Mouse (Mus musculus) neural tube, embryonic 12.5 days (tissue): Measurements from ENCODE around the gene Tspan33. TPM values are rescaled to one million over a fixed set of nuclear protein-coding genes. Genes with fewer than 3 reads are reported as not detected.

Experiments
- ATAC-seq: fragments of 200-750 bp; cut with Nextera tagmentation; 2 replicates; pipeline ENCODE4 v1.8.0; 2017; ENCODE audit warnings: low read depth, mild to moderate bottlenecking, moderate TSS enrichment, moderate library complexity; ENCODE audit not compliant: low FRiP score
- H3K27ac ChIP-seq: fragments of 300-500 bp; sonication (generic); 2 replicates; pipeline ENCODE4 v1.5.1; 2016
- H3K27me3 ChIP-seq: fragments of 300-500 bp; sonication (generic); replicated peaks from 2 replicates; pipeline ENCODE4 v1.6.1; 2016; ENCODE audit warnings: mild to moderate bottlenecking
- H3K36me3 ChIP-seq: fragments of 300-500 bp; sonication (generic); 2 replicates; pipeline ENCODE4 v1.6.1; 2016; ENCODE audit warnings: mild to moderate bottlenecking
- H3K4me1 ChIP-seq: fragments of 300-500 bp; sonication (generic); 2 replicates; pipeline ENCODE4 v1.6.1; 2016
- H3K4me2 ChIP-seq: fragments of 300-500 bp; sonication (generic); replicated peaks from 2 replicates; pipeline ENCODE4 v1.6.1; 2016; ENCODE audit warnings: mild to moderate bottlenecking
- H3K4me3 ChIP-seq: fragments of 300-500 bp; sonication (generic); 2 replicates; pipeline ENCODE4 v1.5.1; 2016
- H3K9ac ChIP-seq: fragments of 300-500 bp; sonication (generic); 2 replicates; pipeline ENCODE4 v1.6.1; 2016; ENCODE audit warnings: mild to moderate bottlenecking
- H3K9me3 ChIP-seq: fragments of 300-500 bp; sonication (generic); 2 replicates; pipeline ENCODE4 v1.6.1; 2016; ENCODE audit warnings: mild to moderate bottlenecking
- WGBS: fragments of 180-500 bp; shearing (Covaris S2); methylation state at CpG from one replicate; pipeline ENCODE4 v1.1.7; 2016; 5-methylcytosine and 5-hydroxymethylcytosine counted together
- polyA plus RNA-seq: library from polyadenylated mRNA; unstranded; fragments of >200 nt; fragmentation: Nextera tagmentation; extraction: Ambion mirVana; gene quantifications from 2 replicates; pipeline ENCODE4 v1.2.1, GENCODE M21; 2016

Gene Tspan33
- polyA plus RNA-seq, 1 experiment from 2014 or later, result 6.1 TPM

DNA sequence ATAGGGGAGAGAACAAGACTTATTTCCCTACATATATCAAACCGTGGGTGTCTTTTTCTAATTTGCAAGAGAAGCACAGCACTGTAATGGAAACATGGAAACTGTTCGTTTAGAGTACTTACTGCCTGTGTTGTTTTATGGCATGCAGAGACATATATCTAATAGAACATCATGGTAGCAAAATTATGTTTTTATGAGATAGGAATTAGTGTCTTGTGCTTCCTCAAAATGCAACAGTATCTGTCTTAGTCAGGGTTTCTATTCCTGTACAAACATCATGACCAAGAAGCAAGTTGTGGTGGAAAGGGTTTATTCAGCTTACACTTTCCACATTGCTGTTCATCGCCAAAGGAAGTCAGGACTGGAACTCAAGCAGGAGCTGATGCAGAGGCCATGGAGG, 8.1 kb downstream of the Tspan33 start:
- no peaks in the 10 kb centered on the region for H3K27me3 ChIP-seq
- H3K4me2 ChIP-seq, result no peak overlapping the region
- H3K4me1 ChIP-seq, result no peaks in the 10 kb centered on the region
- H3K27ac ChIP-seq, result no peak overlapping the region
- no peaks in the 10 kb centered on the region for H3K9me3 ChIP-seq
- H3K36me3 ChIP-seq, result no peaks in the 10 kb centered on the region
- 87% methylated on average over 3 of the region's 3 CpGs for WGBS
- H3K9ac ChIP-seq, result no peak overlapping the region
- ATAC-seq, result no peak
- no peak overlapping the region for H3K4me3 ChIP-seq

GRCm38 (mm10) chr6:29704143-29704542, 10.1 kb downstream of the Tspan33 start:
- 92% methylated on average over 5 of the region's 5 CpGs for WGBS
- no peak for ATAC-seq
- no peaks in the 10 kb centered on the region for H3K36me3 ChIP-seq

DNA sequence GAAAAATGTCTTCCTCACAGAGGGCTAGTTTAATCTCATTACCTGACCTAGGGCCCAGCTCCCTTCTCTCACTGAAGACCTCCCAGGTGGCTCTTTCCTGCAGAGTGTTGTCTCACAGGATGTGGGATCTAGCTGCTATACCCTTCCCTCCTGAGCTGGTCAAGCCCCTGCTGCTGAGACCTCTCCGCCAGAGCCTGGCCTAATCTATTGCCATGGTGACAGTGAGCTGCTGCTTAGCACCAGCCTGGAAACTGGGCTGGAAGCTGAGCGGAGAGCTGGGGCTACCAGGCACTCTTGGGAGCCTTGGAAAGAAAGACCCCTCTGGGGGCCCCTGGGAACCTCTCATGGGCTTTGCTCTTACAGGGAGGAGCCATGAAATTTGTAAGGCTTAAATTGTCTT, 13.9 kb downstream of the Tspan33 start:
- Histone ChIP-seq H3K4me1 (peaks cover 7% of the 10 kb centered on the region; the same call in 1 of the 2 replicates), H3K9ac (no peak overlapping the region), H3K9me3 (no peaks in the 10 kb centered on the region), H3K27me3 (no peaks in the 10 kb centered on the region), H3K4me2 (no peak overlapping the region), H3K36me3 (no peaks in the 10 kb centered on the region), H3K4me3 (no peak overlapping the region), H3K27ac (no peak overlapping the region)
- peak; percentile 62 for ATAC-seq
- 7% methylated on average over 2 of the region's 2 CpGs for WGBS

More at GRCm38 (mm10) chr6:29704143-29704542, 10.1 kb downstream of the Tspan33 start:
- H3K9me3 ChIP-seq, result no peaks in the 10 kb centered on the region
- H3K4me1 ChIP-seq, result peaks cover 7% of the 10 kb centered on the region; the same call in 1 of the 2 replicates
- no peak overlapping the region for H3K27ac ChIP-seq
- no peak overlapping the region for H3K4me3 ChIP-seq
- H3K4me2 ChIP-seq, result no peak overlapping the region
- H3K9ac ChIP-seq, result no peak overlapping the region
- H3K27me3 ChIP-seq, result no peaks in the 10 kb centered on the region

- 68% methylated on average over 3 of the region's 3 CpGs for WGBS
- no peak overlapping the region for H3K9ac ChIP-seq
- H3K36me3 ChIP-seq, result no peaks in the 10 kb centered on the region
- H3K4me2 ChIP-seq, result no peak overlapping the region
- H3K4me3 ChIP-seq, result no peak overlapping the region
- no peaks in the 10 kb centered on the region for H3K27me3 ChIP-seq
- H3K27ac ChIP-seq, result no peak overlapping the region
- H3K4me1 ChIP-seq, result peaks cover 7% of the 10 kb centered on the region; the same call in 1 of the 2 replicates
- no peak for ATAC-seq
- H3K9me3 ChIP-seq, result no peaks in the 10 kb centered on the region
Measured at GRCm38 (mm10) chr6:29711318-29711717, 17.3 kb downstream of the Tspan33 start.

- WGBS, result 54% methylated on average over 3 of the region's 3 CpGs
- Histone ChIP-seq H3K9me3 (no peaks in the 10 kb centered on the region), H3K27ac (no peak overlapping the region), H3K4me3 (no peak overlapping the region), H3K4me1 (peaks cover 7% of the 10 kb centered on the region; the same call in 1 of the 2 replicates), H3K4me2 (no peak overlapping the region), H3K9ac (no peak overlapping the region), H3K27me3 (peaks cover under 1% of the 10 kb centered on the region; the same call in 1 of the 2 replicates), H3K36me3 (no peaks in the 10 kb centered on the region)
- ATAC-seq, result no peak
Measured at GRCm38 (mm10) chr6:29712011-29712584, 18.1 kb downstream of the Tspan33 start.

DNA sequence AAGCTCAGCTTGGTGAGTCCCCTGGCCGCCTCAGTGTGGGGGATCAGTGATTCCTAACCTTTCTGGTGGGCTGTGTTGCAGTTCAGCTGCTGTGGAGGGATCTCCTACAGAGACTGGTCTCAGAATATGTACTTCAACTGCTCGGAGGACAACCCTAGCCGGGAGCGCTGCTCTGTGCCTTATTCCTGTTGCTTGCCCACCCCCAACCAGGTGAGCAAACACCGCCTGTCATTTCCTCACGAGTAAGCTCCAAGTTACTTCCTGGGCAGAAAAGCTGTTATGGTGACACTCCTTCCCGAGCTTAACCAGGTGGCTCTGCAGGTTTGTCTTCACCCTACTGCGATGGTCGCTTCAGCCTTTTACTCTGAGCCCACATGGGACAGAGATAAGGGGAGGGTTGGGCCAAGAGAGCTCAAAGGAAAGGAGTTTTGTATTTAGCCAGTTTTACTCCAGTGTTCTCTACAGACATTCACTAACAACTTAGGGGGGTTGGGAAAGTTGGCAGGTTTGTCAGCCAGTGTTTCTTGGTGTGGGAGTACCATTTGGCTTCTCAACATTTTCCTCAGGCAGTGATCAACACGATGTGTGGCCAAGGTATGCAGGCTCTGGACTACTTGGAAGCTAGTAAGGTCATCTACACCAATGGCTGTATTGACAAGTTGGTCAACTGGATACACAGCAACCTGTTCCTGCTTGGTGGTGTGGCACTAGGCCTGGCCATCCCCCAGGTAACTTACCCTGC, 22.8 kb downstream of the Tspan33 start:
- WGBS, result 82% methylated on average over 10 of the region's 10 CpGs
- no peak for ATAC-seq
- peaks cover 14% of the 10 kb centered on the region for H3K4me1 ChIP-seq
- peaks cover 10% of the 10 kb centered on the region; the same call in 1 of the 2 replicates for H3K27me3 ChIP-seq
- H3K9me3 ChIP-seq, result no peaks in the 10 kb centered on the region
- no peaks in the 10 kb centered on the region for H3K36me3 ChIP-seq
- H3K9ac ChIP-seq, result no peak overlapping the region
- no peak overlapping the region for H3K4me3 ChIP-seq
- no peak overlapping the region for H3K4me2 ChIP-seq
- no peak overlapping the region for H3K27ac ChIP-seq

GRCm38 (mm10) chr6:29717541-29717940, 23.5 kb downstream of the Tspan33 start:
- Histone ChIP-seq H3K4me3 (no peak overlapping the region), H3K4me2 (peak overlapping the region; percentile 27), H3K4me1 (peaks cover 14% of the 10 kb centered on the region), H3K27ac (no peak overlapping the region), H3K27me3 (peaks cover 10% of the 10 kb centered on the region; the same call in 1 of the 2 replicates), H3K9me3 (no peaks in the 10 kb centered on the region), H3K9ac (no peak overlapping the region), H3K36me3 (no peaks in the 10 kb centered on the region)
- 64% methylated on average over 10 of the region's 10 CpGs for WGBS
- ATAC-seq, result no peak

GRCm38 (mm10) chr6:29717952-29718521, 24.0 kb downstream of the Tspan33 start:
- WGBS, result 26% methylated on average over 14 of the region's 14 CpGs
- Histone ChIP-seq H3K4me1 (peaks cover 14% of the 10 kb centered on the region), H3K27me3 (peaks cover 10% of the 10 kb centered on the region; the same call in 1 of the 2 replicates), H3K27ac (no peak overlapping the region), H3K4me2 (peak overlapping the region; percentile 27), H3K36me3 (no peaks in the 10 kb centered on the region), H3K4me3 (no peak overlapping the region), H3K9me3 (no peaks in the 10 kb centered on the region), H3K9ac (no peak overlapping the region)
- ATAC-seq, result 0 out of 2 replicates have a peak, but pooled peaks have one; percentile 22

DNA sequence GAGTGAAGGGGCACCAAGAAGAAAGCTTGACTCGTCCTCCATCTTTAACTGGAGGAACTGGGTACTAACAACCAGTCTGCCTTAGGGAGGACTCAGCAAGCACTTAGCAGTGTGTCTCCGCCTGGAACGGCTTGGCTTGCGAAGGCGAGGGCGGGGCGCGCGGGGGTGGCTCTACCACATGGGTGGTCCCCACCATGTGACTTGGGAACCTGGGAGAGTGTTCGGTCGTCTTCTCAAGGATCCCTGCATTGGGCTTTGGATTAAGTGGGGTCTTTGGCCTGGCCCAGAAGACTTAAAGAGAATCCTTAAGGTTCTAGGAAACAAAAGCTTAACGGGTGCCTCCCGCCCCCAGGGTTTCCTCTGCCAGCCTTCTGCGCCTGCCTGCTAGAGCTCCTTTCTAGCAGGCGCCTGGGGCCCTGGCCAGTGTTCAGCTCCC, 24.9 kb downstream of the Tspan33 start:
- peak overlapping the region; percentile 59 for H3K4me2 ChIP-seq
- no peaks in the 10 kb centered on the region for H3K9me3 ChIP-seq
- H3K27me3 ChIP-seq, result peaks cover 10% of the 10 kb centered on the region; the same call in 1 of the 2 replicates
- peak overlapping the region; percentile 33; the same call in 1 of the 2 replicates for H3K9ac ChIP-seq
- ATAC-seq, result peak; percentile 82
- no peaks in the 10 kb centered on the region for H3K36me3 ChIP-seq
- peaks cover 14% of the 10 kb centered on the region for H3K4me1 ChIP-seq
- WGBS, result 1% methylated on average over 15 of the region's 15 CpGs
- H3K27ac ChIP-seq, result no peak overlapping the region
- peak overlapping the region; percentile 29 for H3K4me3 ChIP-seq

DNA sequence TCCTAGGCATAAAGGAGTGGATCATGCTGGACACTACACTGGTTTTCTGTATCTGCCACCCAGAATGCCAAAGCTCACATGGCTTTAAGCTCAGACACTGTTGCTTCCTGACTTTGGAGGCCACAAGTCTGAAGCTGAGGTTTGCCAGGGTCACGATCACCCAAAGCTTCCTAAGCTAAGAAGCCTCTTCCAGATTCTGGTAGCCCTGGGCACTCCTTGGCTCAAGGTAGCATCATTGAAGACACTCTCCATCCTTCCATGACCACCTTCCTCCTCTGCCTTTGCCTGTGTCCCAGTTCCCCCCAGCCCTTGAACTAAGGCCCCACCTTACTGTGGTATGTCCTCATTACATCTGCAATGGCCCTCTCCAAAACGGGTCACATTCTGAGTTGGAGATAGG, 27.9 kb downstream of the Tspan33 start:
- H3K4me2 ChIP-seq, result no peak overlapping the region
- 75% methylated on average over 2 of the region's 2 CpGs for WGBS
- H3K4me1 ChIP-seq, result peaks cover 14% of the 10 kb centered on the region
- H3K27me3 ChIP-seq, result peaks cover 10% of the 10 kb centered on the region; the same call in 1 of the 2 replicates
- H3K36me3 ChIP-seq, result no peaks in the 10 kb centered on the region
- H3K4me3 ChIP-seq, result no peak overlapping the region
- no peak overlapping the region for H3K27ac ChIP-seq
- no peaks in the 10 kb centered on the region for H3K9me3 ChIP-seq
- ATAC-seq, result no peak
- no peak overlapping the region for H3K9ac ChIP-seq

- Histone ChIP-seq H3K9ac (no peak overlapping the region), H3K9me3 (no peaks in the 10 kb centered on the region), H3K27me3 (no peaks in the 10 kb centered on the region), H3K27ac (no peak overlapping the region), H3K4me2 (no peak overlapping the region), H3K4me1 (no peaks in the 10 kb centered on the region), H3K4me3 (no peak overlapping the region), H3K36me3 (no peaks in the 10 kb centered on the region)
- WGBS, result 80% methylated on average over 1 of the region's 1 CpGs
- no peak for ATAC-seq
Measured at GRCm38 (mm10) chr6:29726576-29727200, 32.7 kb downstream of the Tspan33 start.

DNA sequence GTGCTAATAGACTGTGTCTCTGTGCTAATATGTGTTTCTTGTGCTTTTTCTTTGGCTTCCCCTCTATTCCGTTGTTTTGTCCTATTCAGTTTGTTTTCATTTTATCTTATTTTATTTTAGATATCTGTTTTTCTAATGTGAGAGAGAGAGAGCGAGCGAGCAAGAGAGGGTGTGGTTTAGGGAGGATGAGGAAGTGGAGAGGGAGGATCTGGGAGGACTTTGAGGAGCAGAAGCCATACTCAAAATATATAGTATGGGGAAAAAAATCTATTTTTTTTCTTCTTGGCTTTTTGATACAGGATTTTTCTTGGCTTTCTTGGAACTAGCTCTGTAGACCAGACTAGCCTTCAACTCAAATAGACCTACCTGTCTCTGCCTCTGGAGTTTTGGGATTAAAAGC, 34.0 kb downstream of the Tspan33 start:
- Histone ChIP-seq H3K27ac (no peak overlapping the region), H3K9me3 (no peaks in the 10 kb centered on the region), H3K9ac (no peak overlapping the region), H3K27me3 (no peaks in the 10 kb centered on the region), H3K4me3 (no peak overlapping the region), H3K36me3 (no peaks in the 10 kb centered on the region), H3K4me2 (no peak overlapping the region), H3K4me1 (no peaks in the 10 kb centered on the region)
- no peak for ATAC-seq
- WGBS, result 79% methylated on average over 3 of the region's 3 CpGs
